Mouse (Mus musculus) fat pad, adult 2 months (tissue): ENCODE results near the gene Rab27a.

Experiments used
- DNase-seq: peaks from one replicate; pipeline ENCODE4 v3.0.0-alpha.2; 2011; ENCODE audit warnings: low read depth, low spot score; ENCODE audit errors: extremely low read depth

The Rab27a gene

GRCm38 (mm10) chr9:73044146-73045079, at the start of gene Rab27a:
Gene Rab27a, plus strand, starts transcription at chr9:73044854.
- no peak for DNase-seq

- DNase-seq, result no peak
These were observed 48.5 kb upstream of the Rab27a start for GRCm38 (mm10) chr9:72996167-72996566.

GRCm38 (mm10) chr9:72996806-72997205, 47.8 kb upstream of the Rab27a start:
- no peak for DNase-seq

- no peak for DNase-seq
These were observed 44.2 kb upstream of the Rab27a start for GRCm38 (mm10) chr9:73000487-73000886.

DNA sequence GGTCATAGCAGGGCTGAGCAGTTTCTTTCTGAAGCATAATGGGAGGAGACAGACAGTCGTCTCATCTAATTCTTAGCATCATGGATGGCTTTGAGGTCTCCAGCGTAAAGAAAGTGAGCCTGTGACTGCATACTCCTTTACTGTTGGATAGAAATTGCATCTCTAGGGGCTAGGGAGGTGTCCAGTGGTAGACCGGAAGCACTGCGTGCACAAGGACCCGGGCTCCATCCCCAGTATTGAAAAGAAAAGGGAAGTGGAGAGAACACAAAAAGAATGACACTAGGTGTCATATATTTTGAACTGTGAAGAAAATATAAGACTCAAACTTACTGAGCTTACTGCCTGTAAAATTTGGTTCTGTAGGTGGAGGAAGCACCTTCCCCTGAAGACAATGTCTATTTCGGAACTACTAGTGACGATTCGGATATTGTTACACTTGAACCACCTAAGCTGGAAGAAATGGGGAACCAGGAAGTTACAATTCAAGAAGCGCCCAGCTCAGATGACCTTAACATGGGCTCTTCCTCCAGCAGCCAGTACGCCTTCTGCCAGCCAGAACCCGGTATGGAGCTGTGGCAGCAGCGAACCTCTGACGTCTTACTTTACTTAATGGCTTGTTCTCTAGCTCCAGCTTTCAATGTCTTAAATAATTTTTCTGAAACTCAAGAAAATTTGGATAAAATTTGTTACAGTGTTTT, 43.2 kb upstream of the Rab27a start:
- no peak for DNase-seq

DNA sequence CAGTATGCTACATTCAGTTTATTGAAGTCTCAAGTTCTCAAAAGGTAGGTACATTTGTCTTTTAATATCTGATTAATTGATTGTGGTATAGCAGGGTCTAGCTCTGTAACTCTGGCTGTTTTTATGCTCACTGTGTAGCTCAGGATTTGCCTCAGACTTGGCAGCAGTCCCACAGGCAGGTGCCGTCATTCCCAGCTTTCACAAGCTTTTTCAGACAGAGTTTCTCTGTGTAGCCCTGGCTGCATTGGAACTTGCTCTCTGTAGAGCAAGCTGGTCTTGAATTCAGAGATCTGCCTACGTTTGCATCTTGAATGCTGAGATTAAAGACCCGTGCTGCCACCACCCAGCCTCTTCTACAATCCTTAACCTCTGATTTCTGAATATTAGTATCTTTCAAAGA, 42.5 kb upstream of the Rab27a start:
- DNase-seq, result no peak

- no peak for DNase-seq
These were observed 40.6 kb upstream of the Rab27a start for GRCm38 (mm10) chr9:73004076-73004475.

- no peak for DNase-seq
These were observed 39.5 kb upstream of the Rab27a start for GRCm38 (mm10) chr9:73005106-73005505.

DNA sequence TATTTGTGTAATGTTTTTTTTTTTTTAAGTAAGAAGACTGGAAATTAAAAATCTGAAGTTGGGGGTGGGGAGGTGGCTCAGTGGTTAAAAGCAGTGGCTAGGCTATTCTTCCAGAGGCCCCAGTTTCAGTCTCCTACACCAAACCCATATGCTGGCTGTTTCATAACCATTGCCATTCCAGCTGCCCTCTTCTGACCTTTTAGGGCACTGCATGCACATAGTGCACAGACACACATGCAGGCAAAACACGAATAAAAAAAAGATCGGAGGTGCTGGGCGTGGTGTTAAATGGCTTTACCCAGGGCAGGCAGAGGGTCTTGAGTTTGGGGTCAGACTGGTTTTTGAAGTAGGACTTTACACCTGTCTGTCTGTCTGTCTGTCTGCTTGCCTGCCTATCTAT, 38.5 kb upstream of the Rab27a start:
- DNase-seq, result no peak

- no peak for DNase-seq
These were observed 36.3 kb upstream of the Rab27a start for GRCm38 (mm10) chr9:73008384-73008783.

GRCm38 (mm10) chr9:73012629-73013028, 32.0 kb upstream of the Rab27a start:
- no peak for DNase-seq

DNA sequence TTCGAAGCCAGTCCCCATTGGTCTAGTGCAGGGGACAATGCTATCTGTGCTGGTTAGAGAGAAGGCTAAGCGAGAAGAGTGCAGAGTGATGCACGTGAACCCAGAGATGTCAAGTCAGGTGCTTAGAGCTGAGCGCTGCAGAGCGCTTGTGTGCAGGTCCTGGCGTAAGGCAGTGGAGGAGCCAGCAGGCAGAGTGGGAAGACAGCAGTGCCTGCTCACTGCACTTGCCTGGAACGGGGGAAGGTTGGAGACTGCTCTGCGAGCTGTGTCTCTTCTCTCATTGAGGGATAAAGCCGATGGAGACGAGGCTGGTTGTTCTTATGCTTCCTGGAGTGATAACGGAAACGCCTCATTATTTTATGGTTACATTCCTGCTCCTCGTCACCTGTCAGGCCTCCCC, 29.9 kb upstream of the Rab27a start:
- DNase-seq, result no peak

GRCm38 (mm10) chr9:73019841-73020240, 24.8 kb upstream of the Rab27a start:
- no peak for DNase-seq

GRCm38 (mm10) chr9:73020566-73021097, 24.0 kb upstream of the Rab27a start:
- peak; percentile 50 for DNase-seq

GRCm38 (mm10) chr9:73025818-73026636, 18.6 kb upstream of the Rab27a start:
- no peak for DNase-seq

DNA sequence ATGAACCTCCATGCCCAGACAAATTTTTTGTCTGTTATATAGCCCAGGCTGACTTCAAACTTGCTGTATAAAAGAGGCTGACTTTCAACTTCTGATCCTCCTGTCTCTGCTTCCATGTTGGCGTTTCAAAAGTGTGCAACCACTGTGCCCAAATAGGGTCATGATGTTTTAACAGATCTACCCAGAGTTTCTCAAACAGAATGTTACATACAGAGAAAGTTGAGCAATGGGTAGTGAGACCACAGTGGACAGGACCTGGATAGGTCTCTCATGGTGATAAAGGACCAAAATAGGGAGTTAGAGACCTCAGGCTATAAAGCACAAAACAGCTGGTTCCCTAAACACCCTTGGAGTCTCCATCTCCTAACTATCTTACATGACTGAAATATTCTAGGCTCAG, 14.2 kb upstream of the Rab27a start:
- DNase-seq, result no peak

DNA sequence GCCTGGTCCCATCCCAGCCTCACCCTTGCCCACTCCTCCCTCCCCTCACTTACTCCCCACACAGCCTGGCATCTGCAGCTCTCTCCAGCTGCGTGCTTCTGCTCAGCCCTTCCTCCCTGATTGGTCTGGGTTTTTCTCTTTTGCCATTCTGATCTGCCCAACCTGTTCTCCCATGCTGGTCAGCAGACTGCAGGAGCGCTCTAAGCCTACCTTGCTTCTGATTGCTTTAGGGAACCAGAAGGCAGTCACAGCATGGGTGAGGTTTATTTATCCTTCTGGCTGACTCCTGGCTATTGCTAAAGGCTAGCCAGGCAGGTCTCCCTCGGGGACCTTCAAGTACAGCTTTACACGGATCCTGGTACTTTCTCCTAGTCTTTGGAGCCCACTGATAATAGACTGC, 13.2 kb upstream of the Rab27a start:
- DNase-seq, result no peak

DNA sequence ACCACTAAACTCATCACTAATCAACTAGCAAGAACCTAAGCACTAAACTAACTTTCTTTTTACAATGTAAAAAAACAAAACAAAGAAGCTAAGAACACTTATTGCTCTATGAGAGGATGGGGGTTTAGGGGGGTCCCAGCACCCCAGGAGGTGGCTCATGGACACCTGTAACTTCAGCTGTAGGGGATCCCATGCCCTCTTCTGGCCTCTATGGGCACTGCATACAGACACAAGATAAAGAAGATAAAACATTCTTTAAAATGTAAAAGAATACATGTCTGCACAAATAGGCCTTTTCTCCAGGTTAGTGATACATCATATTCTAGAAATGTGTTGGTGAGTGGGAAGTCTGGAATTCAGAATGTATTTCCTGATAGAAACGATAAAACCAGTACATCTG, 11.2 kb upstream of the Rab27a start:
- no peak for DNase-seq

GRCm38 (mm10) chr9:73039222-73039945, 5.3 kb upstream of the Rab27a start:
- no peak for DNase-seq

- no peak for DNase-seq
These were observed 4.6 kb upstream of the Rab27a start, which contains the start of gene Pigb for GRCm38 (mm10) chr9:73040080-73040479. Gene Pigb, minus strand, starts transcription at chr9:73040378.
